In the genomic region with DNA sequence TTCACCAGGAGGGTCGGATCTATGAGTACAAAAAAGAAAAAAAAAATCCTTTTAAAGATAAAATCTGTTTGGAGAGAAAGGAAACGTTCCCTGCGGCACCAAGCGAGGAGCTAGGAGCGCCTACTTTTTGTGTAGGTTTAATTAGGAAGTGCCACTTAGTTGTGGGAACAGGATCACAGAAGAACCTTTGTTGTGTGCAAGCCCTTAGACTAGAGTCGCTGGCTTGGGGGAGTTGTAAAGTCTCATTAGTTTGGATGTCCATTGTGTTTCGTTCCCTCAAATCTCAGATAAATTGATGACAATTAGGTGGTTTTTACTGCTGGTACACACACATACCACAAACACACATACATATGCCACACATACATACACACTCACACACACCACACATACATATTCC, we compare ENCODE assay signal across 24 mouse cellular contexts.
"Had no signal": no experiment of that assay in that cellular context is flagged by ENCODE, and none has a peak within 500 bp of the region (broad histone marks: within the 10 kb centered on the region; RNA-seq: fewer than 3 reads in every experiment).

No protein-coding gene starts in this region.

- H3K9ac ChIP-seq: limb, embryonic 13.5 days; liver, embryonic 12.5 days; liver, embryonic 15.5 days; lung, embryonic 15.5 days; midbrain, embryonic 13.5 days had no signal

- H3K36me3 ChIP-seq: limb, embryonic 10.5 days; limb, embryonic 13.5 days; liver, embryonic 12.5 days; liver, embryonic 15.5 days; lung, embryonic 15.5 days had no signal

- H3K4me3 ChIP-seq: layer of hippocampus, adult 2 months; limb, embryonic 10.5 days; limb, embryonic 13.5 days; liver, embryonic 12.5 days; liver, embryonic 15.5 days; lung, embryonic 15.5 days; midbrain, embryonic 10.5 days; midbrain, embryonic 13.5 days; myocyte had no signal

- H3K27ac ChIP-seq: kidney, postnatal 0 days; layer of hippocampus, adult 2 months; limb, embryonic 10.5 days; limb, embryonic 13.5 days; liver, embryonic 12.5 days; liver, embryonic 15.5 days; lung, embryonic 15.5 days; midbrain, embryonic 10.5 days; midbrain, embryonic 13.5 days; stomach, postnatal 0 days had no signal

- H3K27me3 ChIP-seq: limb, embryonic 13.5 days; liver, embryonic 12.5 days; liver, embryonic 15.5 days; lung, embryonic 15.5 days; midbrain, embryonic 13.5 days had no signal

- ATAC-seq: liver, embryonic 12.5 days had no signal

- H3K4me2 ChIP-seq: limb, embryonic 13.5 days; liver, embryonic 12.5 days; liver, embryonic 15.5 days; lung, embryonic 15.5 days; midbrain, embryonic 13.5 days had no signal

- H3K4me1 ChIP-seq: liver, embryonic 12.5 days; liver, embryonic 15.5 days; midbrain, embryonic 10.5 days had no signal

- H3K9me3 ChIP-seq: limb, embryonic 10.5 days; limb, embryonic 13.5 days; liver, embryonic 12.5 days; liver, embryonic 15.5 days; lung, embryonic 15.5 days; midbrain, embryonic 10.5 days; midbrain, embryonic 13.5 days had no signal

- DNase-seq: kidney, adult 2 months; kidney, postnatal 25 days; layer of hippocampus, adult 9-11 months; liver; lung, adult 18-20 months; lung, postnatal 10 days; lung, postnatal 36 days; right cerebral cortex, adult 18-20 months; right cerebral cortex, postnatal 14 days; right cerebral cortex, postnatal 4 days; thymus, adult 2 months; thymus, postnatal 14 days; thymus, postnatal 4 days had no signal
